Mouse (Mus musculus) G1E-ER4 (cell line): ENCODE measurements around the gene Tceal7. TPM values are rescaled to one million over a fixed set of nuclear protein-coding genes. Genes with fewer than 3 reads are reported as not detected.
"Not testable (repeated sequence)": the region's sequence is repeated elsewhere in the genome, so short reads cannot be mapped to it uniquely, and the experiment has no call there.

Experiments used
- GATA1 ChIP-seq: IDR thresholded peaks from one replicate; pipeline ENCODE4 v1.8.0; 2012; ENCODE audit warnings: low read length, inconsistent platforms
- polyA plus RNA-seq: library from polyadenylated mRNA; stranded (reverse); fragments of >175 nt; gene quantifications from 2 replicates; pipeline ENCODE4 v1.2.3, GENCODE M21; 2012

Gene Tceal7
- polyA plus RNA-seq, 1 experiment, result not detected

- TF ChIP-seq GATA1, result no peak
These were observed 9.1 kb downstream of the Tceal7 start for GRCm38 (mm10) chrX:136223714-136224113.

DNA sequence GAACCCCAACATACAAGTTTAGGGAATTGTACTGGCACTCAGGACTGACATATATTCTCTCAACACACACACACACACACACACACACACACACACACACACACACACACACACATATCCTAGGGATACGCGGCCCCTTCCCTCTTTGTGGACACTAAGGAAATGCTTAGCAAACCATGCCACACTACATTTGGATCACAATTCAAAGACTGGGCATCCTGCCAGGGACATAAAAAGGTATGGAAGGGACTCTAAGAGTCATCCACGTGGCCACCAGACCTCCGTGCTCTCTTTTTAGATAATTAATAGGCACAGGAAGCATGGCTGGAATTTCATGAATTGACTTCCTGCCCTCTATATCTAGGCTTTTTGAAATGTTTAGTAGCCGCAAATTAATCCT, 13.2 kb downstream of the Tceal7 start:
- TF ChIP-seq GATA1, result no peak

DNA sequence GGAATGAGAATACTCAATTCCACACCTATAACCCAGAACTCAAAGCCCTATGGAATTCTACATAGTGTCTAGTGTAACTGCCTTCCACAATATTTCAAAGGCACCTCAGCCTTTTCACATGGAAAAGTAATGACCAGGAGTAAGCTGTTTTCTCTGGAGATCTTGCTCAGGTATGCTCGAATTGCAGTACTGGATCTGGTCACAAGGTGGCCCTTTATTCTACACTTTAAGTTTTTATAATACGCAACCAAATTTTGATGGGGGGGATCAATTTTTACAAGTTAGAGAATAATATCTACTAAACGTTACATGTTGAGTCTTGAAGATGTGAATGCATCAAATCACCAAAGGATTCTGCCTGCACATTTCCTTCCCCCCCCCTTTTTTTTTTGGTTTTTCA, 23.5 kb downstream of the Tceal7 start:
- TF ChIP-seq GATA1, result no peak

- TF ChIP-seq GATA1, result no peak
These were observed 28.6 kb downstream of the Tceal7 start for GRCm38 (mm10) chrX:136243181-136243580.

DNA sequence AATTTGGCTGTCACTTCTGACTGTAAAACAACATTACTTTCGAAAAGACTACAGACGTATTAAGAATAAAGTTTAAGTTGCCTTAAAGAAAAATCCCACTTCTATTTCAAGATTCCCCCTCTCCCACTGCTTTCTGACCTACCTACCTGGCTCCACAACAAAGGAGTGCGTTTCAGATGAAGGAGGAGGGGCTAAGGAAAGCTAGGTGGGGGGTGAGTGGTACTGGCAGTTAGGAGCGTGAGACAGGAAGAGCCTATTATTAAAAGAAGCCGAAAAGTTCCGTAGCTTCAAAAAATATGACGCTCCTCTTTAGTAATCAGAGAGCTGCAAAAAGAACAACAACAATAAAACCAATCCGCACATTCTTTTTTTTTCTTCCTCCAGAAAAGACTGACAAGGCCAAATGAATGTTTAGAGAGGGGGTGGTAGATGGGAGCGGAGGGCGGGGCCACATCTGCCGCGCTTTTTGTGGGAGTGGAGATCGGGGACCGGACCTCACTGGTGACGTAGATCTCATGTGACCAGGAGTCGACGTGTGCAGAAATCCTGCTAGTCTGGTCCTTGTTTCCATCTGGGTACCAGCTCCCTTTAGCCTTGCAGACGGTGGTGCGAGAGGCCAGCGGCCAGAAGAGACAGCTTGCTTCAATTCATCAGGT, 30.1 kb downstream of the Tceal7 start, which contains the start of gene Tceal9:
Gene Tceal9, plus strand, starts transcription at position 506 of the 656 bp plus-strand sequence.
- no peak for TF ChIP-seq GATA1

DNA sequence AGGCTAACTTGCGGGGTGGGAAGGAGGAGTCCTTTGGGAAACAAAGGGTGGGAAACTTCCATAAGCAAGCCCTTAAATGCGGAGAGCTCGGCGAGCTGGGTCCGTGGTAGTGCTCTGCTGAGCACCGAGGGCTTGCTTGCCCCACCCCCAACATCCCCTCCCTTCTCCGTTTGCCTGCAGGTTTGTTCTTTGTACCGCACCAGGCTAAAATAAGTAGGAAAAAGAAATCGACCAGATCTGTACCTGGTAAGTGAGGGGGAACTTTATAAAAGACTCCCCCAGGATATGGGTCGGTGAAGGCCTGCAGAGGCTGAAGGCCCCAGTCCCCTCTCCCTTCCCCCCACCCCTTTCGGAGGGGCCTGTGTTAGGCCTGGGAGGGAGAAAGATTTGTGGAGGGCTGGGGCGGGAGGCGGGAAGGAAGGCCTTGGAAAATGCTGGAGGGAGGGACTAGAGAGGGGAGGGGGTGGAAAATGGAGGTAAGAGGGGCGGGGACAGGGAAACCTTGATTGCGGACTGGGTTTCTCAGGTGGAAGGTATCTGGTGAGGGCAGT, 31.0 kb downstream of the Tceal7 start:
- TF ChIP-seq GATA1, result no peak

GRCm38 (mm10) chrX:136248811-136249210, 34.2 kb downstream of the Tceal7 start:
- no peak for TF ChIP-seq GATA1

DNA sequence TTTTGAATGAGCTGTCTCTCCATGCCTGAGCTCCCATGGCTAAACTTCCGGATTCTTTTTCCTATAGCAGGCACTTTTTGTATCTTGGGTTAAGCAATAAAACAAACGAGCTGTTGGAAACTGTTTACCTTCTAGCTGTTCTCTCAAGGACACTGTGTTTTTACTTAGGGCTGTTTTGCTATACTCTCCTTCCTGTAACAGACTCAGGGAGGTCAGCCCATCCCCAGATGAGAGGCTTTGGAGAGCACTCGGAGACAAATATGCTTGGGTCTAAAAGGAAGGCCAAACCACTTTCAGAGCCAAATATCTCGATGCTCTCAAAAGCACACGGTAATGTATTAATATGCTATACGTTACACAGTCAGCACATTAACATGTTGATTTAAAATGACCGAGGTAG, 35.1 kb downstream of the Tceal7 start:
- TF ChIP-seq GATA1, result no peak

GRCm38 (mm10) chrX:136252023-136252729, 37.6 kb downstream of the Tceal7 start:
- TF ChIP-seq GATA1, result no peak

DNA sequence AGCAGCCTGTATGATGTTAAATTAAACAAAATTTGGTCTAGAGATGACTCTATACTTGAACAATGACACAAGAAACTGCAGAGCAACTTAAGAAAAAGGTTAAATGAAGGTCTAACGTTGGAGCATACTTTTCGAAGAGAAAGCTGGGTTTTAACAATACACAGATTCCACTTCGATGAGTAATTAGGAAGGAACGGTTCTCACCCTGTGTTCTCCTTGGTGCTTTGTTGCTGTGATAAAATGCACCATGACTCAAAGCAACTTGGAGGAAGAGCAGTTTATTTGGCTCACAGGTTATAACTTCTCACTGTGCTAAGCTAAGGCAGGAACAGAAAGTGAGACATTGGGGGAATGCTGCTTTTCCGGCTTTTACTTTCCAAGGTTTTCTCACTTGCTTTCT, 53.1 kb downstream of the Tceal7 start:
- no peak for TF ChIP-seq GATA1

DNA sequence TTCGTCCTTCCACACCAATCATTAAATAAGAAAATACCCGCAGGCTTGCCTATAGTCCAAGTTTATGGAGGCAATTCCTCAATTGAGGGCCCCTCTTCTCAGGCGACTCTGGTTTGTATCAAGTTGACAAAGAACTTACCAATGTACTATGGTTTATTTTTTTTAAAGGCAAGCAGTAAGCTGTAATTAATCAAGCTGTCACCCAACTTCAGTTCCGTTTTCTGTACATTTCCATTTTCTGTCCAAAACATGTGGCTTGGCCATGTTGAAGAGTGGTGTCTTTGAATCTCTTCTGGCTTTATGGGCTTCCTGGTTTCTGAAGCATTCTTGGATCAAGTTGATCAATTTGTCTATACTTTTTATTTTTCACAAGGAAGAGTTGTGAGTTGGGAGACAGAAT, 53.6 kb downstream of the Tceal7 start:
- no peak for TF ChIP-seq GATA1

DNA sequence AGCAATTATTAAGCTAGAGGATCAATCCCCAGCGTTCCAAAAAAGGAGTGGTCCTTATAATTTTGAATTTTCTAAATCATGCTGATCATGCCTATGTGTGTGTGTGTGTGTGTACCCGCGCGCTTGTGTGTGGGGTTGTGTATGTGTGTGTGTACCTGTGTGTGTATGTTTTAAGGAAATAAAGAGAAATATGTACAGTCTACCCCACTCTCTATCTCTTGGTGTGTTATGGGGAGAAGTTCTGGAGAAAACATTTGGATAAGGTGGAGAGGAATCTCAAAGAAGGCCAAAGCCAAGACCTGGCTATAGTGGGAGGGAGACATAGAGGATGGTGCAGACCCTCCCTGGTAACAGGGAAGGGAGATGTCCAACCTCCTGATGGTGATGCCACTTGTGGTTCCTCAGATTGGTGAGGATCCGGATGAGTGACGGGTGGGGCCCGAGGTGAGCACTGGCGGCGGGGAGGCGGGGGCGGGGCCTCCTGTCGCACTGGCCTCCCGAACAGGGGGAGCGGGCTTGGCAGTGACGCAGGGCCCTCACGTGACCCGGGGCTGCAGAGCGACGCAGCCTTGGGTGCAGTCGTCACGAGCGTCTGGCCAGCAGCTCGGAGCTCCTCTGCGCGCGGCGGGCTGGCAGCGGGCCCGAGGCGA, 55.3 kb downstream of the Tceal7 start, which contains the start of gene Bex3:
Gene Bex3, plus strand, starts transcription at position 511 of the 650 bp plus-strand sequence.
- not testable (repeated sequence) for TF ChIP-seq GATA1

GRCm38 (mm10) chrX:136274542-136274941, 60.0 kb downstream of the Tceal7 start:
- TF ChIP-seq GATA1, result no peak

GRCm38 (mm10) chrX:136275386-136275785, 60.8 kb downstream of the Tceal7 start:
- TF ChIP-seq GATA1, result no peak

Other genes with a start within 250 kb of the Tceal7 start
- gene Arxes2, start 221.0 kb upstream of the Tceal7 start, polyA plus RNA-seq, result 7.4 and 7.5 TPM in 2 replicates
- gene Arxes1, start 181.4 kb upstream of the Tceal7 start, polyA plus RNA-seq, result not detected in 2 replicates
- 0.17 TPM in 1 of 2 replicates, not detected in the other for gene Bex2, start 146.5 kb upstream of the Tceal7 start, polyA plus RNA-seq
- not detected in 2 replicates for gene Nxf3, start 129.5 kb upstream of the Tceal7 start, polyA plus RNA-seq
- not detected in 2 replicates for gene Bex4, start 75.8 kb upstream of the Tceal7 start, polyA plus RNA-seq
- 3.4 and 17.9 TPM in 2 replicates for gene Tceal8, start 42.4 kb upstream of the Tceal7 start, polyA plus RNA-seq
- 0.30 and 0.37 TPM in 2 replicates for gene Tceal5, start 10.9 kb upstream of the Tceal7 start, polyA plus RNA-seq
- not detected in 2 replicates for gene Bex1, start 734 bp downstream of the Tceal7 start, polyA plus RNA-seq
- gene Tceal9, start 30.3 kb downstream of the Tceal7 start, polyA plus RNA-seq, result 66.1 and 78.6 TPM in 2 replicates
- 460 and 610 TPM in 2 replicates for gene Bex3, start 55.5 kb downstream of the Tceal7 start, polyA plus RNA-seq